Comparison of ENCODE assay signal across 8 mouse cellular contexts in genomic region chr9:52049605-52050004, GRCm38 (mm10). TPM values are rescaled to one million over a fixed set of nuclear protein-coding genes. Genes with fewer than 3 reads are reported as not detected.
DNase-seq lines count a peak whose midpoint lies in the region; ATAC-seq and TF ChIP-seq lines count a peak whose summit lies in the region.

No protein-coding gene starts in this region.

- no peak for ATAC-seq in kidney, embryonic 15.5 days (replicated peaks; ENCODE audit: low FRiP score)
- no peak for ATAC-seq in hindbrain, embryonic 14.5 days (ENCODE audit: low FRiP score)
- no peak for ATAC-seq in midbrain, postnatal 0 days (ENCODE audit: low FRiP score)

- intact Hi-C loops in gastrocnemius, postnatal 14 days (cut with DNase I; ENCODE audit: low total_unique reads) = no loop called here

- DNase-seq in kidney, adult 8-10 months = no peak
- DNase-seq in hindbrain, embryonic 14.5 days (ENCODE audit: low spot score) = peak; percentile 25
- no peak for DNase-seq in midbrain, postnatal 0 days (ENCODE audit: low spot score)
- no peak for DNase-seq in gastrocnemius, postnatal 14 days
- no peak for DNase-seq in adrenal gland, adult 18-20 months (ENCODE audit: low spot score in 2 of 2)
- DNase-seq in right cerebral cortex, postnatal 10 days (ENCODE audit: low spot score in 2 of 2) = no peak

- no peaks in the 10 kb centered on the region for H3K9me3 ChIP-seq in kidney, embryonic 15.5 days (replicated peaks)
- no peaks in the 10 kb centered on the region for H3K9me3 ChIP-seq in hindbrain, embryonic 14.5 days (ENCODE audit: control insufficient read depth, low read length)
- H3K9me3 ChIP-seq in midbrain, postnatal 0 days (ENCODE audit: low read length) = no peaks in the 10 kb centered on the region

- no peak overlapping the region for H3K27ac ChIP-seq in kidney, embryonic 15.5 days
- H3K27ac ChIP-seq in bone marrow, adult 2 months (ENCODE audit: control insufficient read depth, insufficient read depth, low read depth, low read length, poor library complexity) = no peak overlapping the region
- no peak overlapping the region for H3K27ac ChIP-seq in hindbrain, embryonic 14.5 days
- H3K27ac ChIP-seq in midbrain, postnatal 0 days (ENCODE audit: low read depth, low read length) = no peak overlapping the region

- H3K4me2 ChIP-seq in kidney, embryonic 15.5 days = peak overlapping the region; percentile 63
- peak overlapping the region; percentile 68 for H3K4me2 ChIP-seq in hindbrain, embryonic 14.5 days (replicated peaks)
- peak overlapping the region; percentile 77 for H3K4me2 ChIP-seq in midbrain, postnatal 0 days (ENCODE audit: low read depth, low read length, poor library complexity, severe bottlenecking)

- no peaks in the 10 kb centered on the region for H3K27me3 ChIP-seq in kidney, embryonic 15.5 days
- no peaks in the 10 kb centered on the region for H3K27me3 ChIP-seq in hindbrain, embryonic 14.5 days (ENCODE audit: control insufficient read depth, insufficient read depth, low read length)
- H3K27me3 ChIP-seq in midbrain, postnatal 0 days (ENCODE audit: insufficient read depth, low read length) = no peaks in the 10 kb centered on the region

- H3K36me3 ChIP-seq in kidney, embryonic 15.5 days = no peaks in the 10 kb centered on the region
- H3K36me3 ChIP-seq in hindbrain, embryonic 14.5 days (replicated peaks; ENCODE audit: control insufficient read depth, insufficient read depth) = no peaks in the 10 kb centered on the region
- H3K36me3 ChIP-seq in midbrain, postnatal 0 days (ENCODE audit: insufficient read depth, low read length) = no peaks in the 10 kb centered on the region

- H3K4me1 ChIP-seq in kidney, embryonic 15.5 days = peaks cover 31% of the 10 kb centered on the region
- H3K4me1 ChIP-seq in bone marrow, adult 2 months (ENCODE audit: control insufficient read depth, insufficient read depth, low read length) = peaks cover 2% of the 10 kb centered on the region
- peaks cover 24% of the 10 kb centered on the region for H3K4me1 ChIP-seq in hindbrain, embryonic 14.5 days (replicated peaks; ENCODE audit: control insufficient read depth, insufficient read depth, low read length)
- H3K4me1 ChIP-seq in midbrain, postnatal 0 days (ENCODE audit: insufficient read depth, low read length) = peaks cover 10% of the 10 kb centered on the region

- H3K9ac ChIP-seq in kidney, embryonic 15.5 days = peak overlapping the region; percentile 99
- H3K9ac ChIP-seq in hindbrain, embryonic 14.5 days = peak overlapping the region; percentile 97
- H3K9ac ChIP-seq in midbrain, postnatal 0 days (replicated peaks; ENCODE audit: low read length, poor library complexity, severe bottlenecking) = peak overlapping the region; percentile 96; the same call in 1 of the 2 replicates

- peak overlapping the region; percentile 93 for H3K4me3 ChIP-seq in kidney, embryonic 15.5 days (replicated peaks)
- H3K4me3 ChIP-seq in bone marrow, adult 2 months (replicated peaks; ENCODE audit: control insufficient read depth, low read depth, low read length) = peak overlapping the region; percentile 12
- H3K4me3 ChIP-seq in hindbrain, embryonic 14.5 days (replicated peaks; ENCODE audit: low read length) = peak overlapping the region; percentile 70
- H3K4me3 ChIP-seq in midbrain, postnatal 0 days (ENCODE audit: low read depth, low read length) = peak overlapping the region; percentile 96

- TF ChIP-seq CTCF in bone marrow, adult 2 months (IDR thresholded peaks at IDR 0.05; ENCODE audit: control insufficient read depth, insufficient read depth, low read length) = no peak
- no peak for TF ChIP-seq CTCF in midbrain, postnatal 0 days (IDR thresholded peaks at IDR 0.05)

- WGBS in kidney, embryonic 15.5 days = 2% methylated on average over 3 of the region's 3 CpGs
- 7% methylated on average over 3 of the region's 3 CpGs for WGBS in bone marrow, adult 2 months
- under 1% methylated on average over 3 of the region's 3 CpGs for WGBS in hindbrain, embryonic 14.5 days
- WGBS in midbrain, postnatal 0 days = 2% methylated on average over 3 of the region's 3 CpGs

- TF ChIP-seq POLR2A in bone marrow, adult 2 months (IDR thresholded peaks at IDR 0.05; ENCODE audit: borderline replicate concordance, control insufficient read depth, low read depth, low read length) = no peak

RNA-seq across cellular contexts. Expression of gene Rdx, which starts 2.6 kb away (rescaled TPM):
- polyA plus RNA-seq in kidney, embryonic 15.5 days (2015; fragmentation: Nextera tagmentation; extraction: Ambion mirVana) = 119 and 131 TPM in 2 replicates
- 30.5 and 35.0 TPM in 2 replicates for polyA plus RNA-seq in bone marrow, adult 2 months (2011; ENCODE audit: insufficient read depth, insufficient read length, low replicate concordance, missing spikeins)
- polyA plus RNA-seq in hindbrain, embryonic 14.5 days (2014; fragmentation: Nextera tagmentation; extraction: Ambion mirVana) = 105 and 106 TPM in 2 replicates
- total RNA-seq in midbrain, postnatal 0 days (2014; rRNA removed) = 53.3 and 58.1 TPM in 2 replicates
- 71.7 and 85.7 TPM in 2 replicates for polyA plus RNA-seq in midbrain, postnatal 0 days (2015; fragmentation: Nextera tagmentation; extraction: Ambion mirVana)
- total RNA-seq in gastrocnemius, postnatal 14 days (2021) = 100 to 1,000 TPM; 101 to 103 TPM
- 100 to 1,000 TPM; 116 to 126 TPM for total RNA-seq in adrenal gland, adult 18-20 months (2021)

Comparison
In these comparisons a context has a peak if more than half of its experiments do, and no peak if none do; other contexts are left out.
1. H3K4me3 ChIP-seq: peak in every context shown above with its lines; median percentile 96 in midbrain, postnatal 0 days; 93 in kidney, embryonic 15.5 days; 70 in hindbrain, embryonic 14.5 days; 12 in bone marrow, adult 2 months.